Mouse (Mus musculus) limb, embryonic 14.5 days (tissue): ENCODE data around the gene Ttc34. TPM values are rescaled to one million over a fixed set of nuclear protein-coding genes. Genes with fewer than 3 reads are reported as not detected.

Experiments
- ATAC-seq: fragments of 200-750 bp; cut with Nextera tagmentation; 2 replicates; pipeline ENCODE4 v1.8.0; 2017; ENCODE audit warnings: low read depth, moderate number of reproducible peaks, moderate TSS enrichment; ENCODE audit not compliant: low FRiP score
- DNase-seq: peaks from one replicate; pipeline ENCODE4 v3.0.0-alpha.2; 2015; ENCODE audit warnings: low spot score
- H3K27ac ChIP-seq: fragments of 300-500 bp; sonication (generic); replicated peaks from 2 replicates; pipeline ENCODE4 v1.5.1; 2014; ENCODE audit warnings: low read depth, mild to moderate bottlenecking, low read length, moderate library complexity, mixed read lengths
- H3K27me3 ChIP-seq: fragments of 300-500 bp; sonication (generic); 2 replicates; pipeline ENCODE4 v1.6.1; 2014; ENCODE audit warnings: low read length, mixed read lengths; ENCODE audit not compliant: control insufficient read depth, insufficient read depth
- H3K36me3 ChIP-seq: fragments of 300-500 bp; sonication (generic); 2 replicates; pipeline ENCODE4 v1.6.1; 2014; ENCODE audit warnings: mild to moderate bottlenecking, low read length, moderate library complexity, mixed read lengths; ENCODE audit not compliant: control insufficient read depth, insufficient read depth
- H3K4me1 ChIP-seq: fragments of 300-500 bp; sonication (generic); 2 replicates; pipeline ENCODE4 v1.6.1; 2014; ENCODE audit warnings: antibody characterized with exemption, low read length, mixed read lengths; ENCODE audit not compliant: control insufficient read depth, insufficient read depth
- H3K4me2 ChIP-seq: fragments of 300-500 bp; sonication (generic); replicated peaks from 2 replicates; pipeline ENCODE4 v1.6.1; 2014; ENCODE audit warnings: low read depth, mild to moderate bottlenecking, low read length, moderate library complexity; ENCODE audit not compliant: severe bottlenecking
- H3K4me3 ChIP-seq: fragments of 300-500 bp; sonication (generic); replicated peaks from 2 replicates; pipeline ENCODE4 v1.5.1; 2014; ENCODE audit warnings: low read length
- H3K9ac ChIP-seq: fragments of 300-500 bp; sonication (generic); 2 replicates; pipeline ENCODE4 v1.6.1; 2014; ENCODE audit warnings: mild to moderate bottlenecking, low read depth, low read length, moderate library complexity; ENCODE audit not compliant: severe bottlenecking
- H3K9me3 ChIP-seq: fragments of 300-500 bp; sonication (generic); 2 replicates; pipeline ENCODE4 v1.6.1; 2016; ENCODE audit warnings: low read length; ENCODE audit not compliant: control insufficient read depth
- POLR2A ChIP-seq: fragments of 200-500 bp; IDR thresholded peaks from 2 replicates; pipeline ENCODE4 v1.8.0; 2012; ENCODE audit warnings: inconsistent platforms, mild to moderate bottlenecking, moderate library complexity, borderline replicate concordance; ENCODE audit not compliant: insufficient read depth, insufficient read length; ENCODE audit errors: extremely low read depth
- WGBS: fragments of 180-500 bp; shearing (Covaris S2); extraction: QIAGEN DNeasy Blood & Tissue Kit; methylation state at CpG from one replicate; pipeline ENCODE4 v1.1.7; 2014; 5-methylcytosine and 5-hydroxymethylcytosine counted together
- polyA plus RNA-seq, 2 experiments: library from polyadenylated mRNA; depleted of rRNA in 1 of 2; stranded (reverse) in 1 of 2; unstranded in 1 of 2; fragments of >200 nt; fragmentation: Nextera tagmentation in 1 of 2; extraction: Ambion mirVana in 1 of 2; gene quantifications; 2 replicates each; pipeline versions ENCODE4 v1.2.1 to v1.2.3; 2012 to 2014

The Ttc34 gene
- polyA plus RNA-seq, 2 experiments, result 0.09 to 0.10 TPM

DNA sequence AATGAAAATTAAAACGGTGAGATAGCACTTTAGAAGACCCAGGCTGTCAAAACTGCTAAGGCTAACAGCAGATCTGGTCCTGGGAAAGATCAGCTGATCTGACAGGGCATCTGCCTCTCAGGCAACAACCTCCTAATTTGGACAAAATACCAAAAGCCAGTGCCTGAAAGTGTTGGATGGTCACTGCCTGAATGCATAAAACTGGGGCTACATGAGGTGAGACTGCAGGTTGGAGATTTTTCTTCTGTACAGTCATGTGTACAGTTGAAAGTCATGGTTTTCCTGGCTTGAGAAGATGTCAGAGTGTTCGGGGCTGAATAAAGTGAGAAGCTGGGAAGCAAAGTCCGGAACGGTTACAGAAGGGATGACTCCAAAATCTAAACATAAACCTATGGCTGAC, 16.6 kb downstream of the Ttc34 start:
- Histone ChIP-seq H3K4me2 (no peak overlapping the region), H3K4me1 (no peaks in the 10 kb centered on the region), H3K27ac (no peak overlapping the region), H3K27me3 (peaks cover 27% of the 10 kb centered on the region), H3K9ac (no peak overlapping the region), H3K36me3 (no peaks in the 10 kb centered on the region), H3K4me3 (no peak overlapping the region), H3K9me3 (0 out of 2 replicates have a peak, but pooled peaks cover 3% of the 10 kb centered on the region)
- no peak for TF ChIP-seq POLR2A
- 83% methylated on average over 4 of the region's 4 CpGs for WGBS
- ATAC-seq (no peak), DNase-seq (no peak)

- no peak overlapping the region for H3K27ac ChIP-seq
- no peak overlapping the region for H3K9ac ChIP-seq
- H3K9me3 ChIP-seq, result 0 out of 2 replicates have a peak, but pooled peaks cover 3% of the 10 kb centered on the region
- TF ChIP-seq POLR2A, result no peak
- ATAC-seq (no peak), DNase-seq (no peak)
- H3K4me3 ChIP-seq, result no peak overlapping the region
- WGBS, result 60% methylated on average over 12 of the region's 12 CpGs
- H3K27me3 ChIP-seq, result peaks cover 27% of the 10 kb centered on the region
- H3K4me2 ChIP-seq, result no peak overlapping the region
- H3K4me1 ChIP-seq, result no peaks in the 10 kb centered on the region
- no peaks in the 10 kb centered on the region for H3K36me3 ChIP-seq
Observed at GRCm38 (mm10) chr4:154854676-154855345, 17.6 kb downstream of the Ttc34 start.

- ATAC-seq (peak; percentile 92), DNase-seq (peak; percentile 75)
- H3K36me3 ChIP-seq, result no peaks in the 10 kb centered on the region
- H3K4me3 ChIP-seq, result peak overlapping the region; percentile 49
- peak overlapping the region; percentile 44 for H3K9ac ChIP-seq
- no peak for TF ChIP-seq POLR2A
- no peak overlapping the region for H3K27ac ChIP-seq
- no peaks in the 10 kb centered on the region for H3K4me1 ChIP-seq
- peak overlapping the region; percentile 89 for H3K4me2 ChIP-seq
- 0 out of 2 replicates have a peak, but pooled peaks cover 3% of the 10 kb centered on the region for H3K9me3 ChIP-seq
- WGBS, result under 1% methylated on average over 61 of the region's 110 CpGs
- H3K27me3 ChIP-seq, result peaks cover 27% of the 10 kb centered on the region
Observed at GRCm38 (mm10) chr4:154855721-154856479, 18.6 kb downstream of the Ttc34 start.

- WGBS, result 17% methylated on average over 9 of the region's 9 CpGs
- peak overlapping the region; percentile 89 for H3K4me2 ChIP-seq
- DNase-seq (no peak), ATAC-seq (no peak)
- H3K27ac ChIP-seq, result no peak overlapping the region
- no peak for TF ChIP-seq POLR2A
- H3K4me1 ChIP-seq, result no peaks in the 10 kb centered on the region
- H3K4me3 ChIP-seq, result peak overlapping the region; percentile 49
- H3K36me3 ChIP-seq, result no peaks in the 10 kb centered on the region
- H3K27me3 ChIP-seq, result peaks cover 27% of the 10 kb centered on the region
- 0 out of 2 replicates have a peak, but pooled peaks cover 3% of the 10 kb centered on the region for H3K9me3 ChIP-seq
- peak overlapping the region; percentile 44; the same call in 1 of the 2 replicates for H3K9ac ChIP-seq
Observed at GRCm38 (mm10) chr4:154856480-154856837, 19.2 kb downstream of the Ttc34 start.

- Histone ChIP-seq H3K9ac (no peak overlapping the region), H3K36me3 (no peaks in the 10 kb centered on the region), H3K27ac (no peak overlapping the region), H3K9me3 (0 out of 2 replicates have a peak, but pooled peaks cover 3% of the 10 kb centered on the region), H3K27me3 (peaks cover 27% of the 10 kb centered on the region), H3K4me2 (peak overlapping the region; percentile 89), H3K4me1 (no peaks in the 10 kb centered on the region), H3K4me3 (peak overlapping the region; percentile 49; the same call in 1 of the 2 replicates)
- TF ChIP-seq POLR2A, result no peak
- no peak for ATAC-seq
- no peak for DNase-seq
- WGBS, result 86% methylated on average over 7 of the region's 7 CpGs
Observed at GRCm38 (mm10) chr4:154856882-154857281, 19.6 kb downstream of the Ttc34 start.
